Comparison of ENCODE assay signal across 22 mouse cellular contexts in genomic region chr6:92458026-92458425, GRCm38 (mm10).
DNase-seq lines count a peak whose midpoint lies in the region; TF ChIP-seq lines count a peak whose summit lies in the region.
"Had no signal": no experiment of that assay in that cellular context is flagged by ENCODE, and none has a peak within 500 bp of the region (broad histone marks: within the 10 kb centered on the region; RNA-seq: fewer than 3 reads in every experiment).

No protein-coding gene starts in this region.

- DNase-seq in adrenal gland, adult (ENCODE audit: inconsistent age in 2 of 2, low spot score in 1 of 2), result peak; percentile 25 to 67
- DNase-seq in adrenal gland, postnatal 4 days (ENCODE audit: low spot score in 2 of 2), result no peak
- peak; percentile 10 to 36 for DNase-seq in adrenal gland, postnatal 36 days
- no peak for DNase-seq in adrenal gland, adult 18-20 months (ENCODE audit: low spot score in 2 of 2)
- no peak for DNase-seq in layer of hippocampus, adult 2 months (ENCODE audit: low spot score in 2 of 2)
- DNase-seq in layer of hippocampus, postnatal 14 days (ENCODE audit: low spot score in 2 of 2), result no peak
- DNase-seq in urinary bladder, postnatal 10 days (ENCODE audit: low spot score), result no peak
- DNase-seq: cerebellum, adult 11-12 months; cerebellum, adult 8-10 months; cerebellum, postnatal 10 days; cerebellum, postnatal 36 days; gastrocnemius, postnatal 10 days; gastrocnemius, postnatal 36 days; heart, adult 2 months; heart, postnatal 14 days; heart, postnatal 4 days had no signal

- no peak for TF ChIP-seq CTCF in layer of hippocampus, adult 2 months (conservative IDR thresholded peaks at IDR 0.05)

- no peak overlapping the region for H3K4me3 ChIP-seq in layer of hippocampus, adult 2 months
- H3K4me3 ChIP-seq: forebrain, embryonic 10.5 days; forebrain, embryonic 13.5 days; heart, adult 2 months; heart, embryonic 10.5 days; heart, embryonic 13.5 days; hindbrain, embryonic 12.5 days; intestine, embryonic 15.5 days had no signal

- peak overlapping the region; percentile 3; the same call in 1 of the 2 replicates for H3K27ac ChIP-seq in layer of hippocampus, adult 2 months
- H3K27ac ChIP-seq: forebrain, embryonic 10.5 days; forebrain, embryonic 13.5 days; heart, adult 2 months; heart, embryonic 10.5 days; hindbrain, embryonic 12.5 days; intestine, embryonic 15.5 days had no signal

Comparison
In these comparisons a context has a peak if more than half of its experiments do, and no peak if none do; other contexts are left out.
1. DNase-seq: peak in adrenal gland, adult (2 of 2) and adrenal gland, postnatal 36 days (2 of 2); none in adrenal gland, postnatal 4 days (0 of 2), adrenal gland, adult 18-20 months (0 of 2), layer of hippocampus, adult 2 months (0 of 2), layer of hippocampus, postnatal 14 days (0 of 2) and urinary bladder, postnatal 10 days (single experiment).